Mouse (Mus musculus) hindbrain, embryonic 11.5 days (tissue): ENCODE data around the gene Tasp1. TPM values are rescaled to one million over a fixed set of nuclear protein-coding genes. Genes with fewer than 3 reads are reported as not detected.

Source experiments
- ATAC-seq: fragments of 200-750 bp; cut with Nextera tagmentation; 2 replicates; pipeline ENCODE4 v1.8.0; 2017; ENCODE audit warnings: mild to moderate bottlenecking, moderate TSS enrichment, moderate library complexity; ENCODE audit not compliant: low FRiP score
- DNase-seq: peaks from one replicate; pipeline ENCODE4 v3.0.0-alpha.2; 2015; ENCODE audit warnings: low spot score
- H3K27ac ChIP-seq: fragments of 300-500 bp; sonication (generic); 2 replicates; pipeline ENCODE4 v1.5.1; 2014; ENCODE audit warnings: mild to moderate bottlenecking, low read depth, low read length
- H3K27me3 ChIP-seq: fragments of 300-500 bp; sonication (generic); 2 replicates; pipeline ENCODE4 v1.6.1; 2014; ENCODE audit warnings: mild to moderate bottlenecking, low read length, moderate library complexity, mixed read lengths; ENCODE audit not compliant: control insufficient read depth, insufficient read depth
- H3K36me3 ChIP-seq: fragments of 300-500 bp; sonication (generic); 2 replicates; pipeline ENCODE4 v1.6.1; 2014; ENCODE audit warnings: mild to moderate bottlenecking, low read length, moderate library complexity, mixed read lengths; ENCODE audit not compliant: control insufficient read depth, insufficient read depth
- H3K4me1 ChIP-seq: fragments of 300-500 bp; sonication (generic); replicated peaks from 2 replicates; pipeline ENCODE4 v1.6.1; 2014; ENCODE audit warnings: low read length, mixed read lengths; ENCODE audit not compliant: control insufficient read depth, insufficient read depth
- H3K4me2 ChIP-seq: fragments of 300-500 bp; sonication (generic); replicated peaks from 2 replicates; pipeline ENCODE4 v1.6.1; 2014; ENCODE audit warnings: mild to moderate bottlenecking, low read depth, low read length
- H3K4me3 ChIP-seq: fragments of 300-500 bp; sonication (generic); 2 replicates; pipeline ENCODE4 v1.5.1; 2014; ENCODE audit warnings: low read depth, low read length
- H3K9ac ChIP-seq: fragments of 300-500 bp; sonication (generic); 2 replicates; pipeline ENCODE4 v1.6.1; 2014; ENCODE audit warnings: low read depth, low read length
- H3K9me3 ChIP-seq: fragments of 300-500 bp; sonication (generic); 2 replicates; pipeline ENCODE4 v1.6.1; 2016; ENCODE audit warnings: low read length; ENCODE audit not compliant: control insufficient read depth
- WGBS: fragments of 180-500 bp; shearing (Covaris S2); extraction: QIAGEN DNeasy Blood & Tissue Kit; methylation state at CpG from one replicate; pipeline ENCODE4 v1.1.7; 2014; 5-methylcytosine and 5-hydroxymethylcytosine counted together
- polyA plus RNA-seq: library from polyadenylated mRNA; unstranded; fragments of >200 nt; fragmentation: Nextera tagmentation; extraction: Ambion mirVana; gene quantifications from 2 replicates; pipeline ENCODE4 v1.2.1, GENCODE M21; 2014

The Tasp1 gene
- 17.1 and 18.9 TPM in 2 replicates for polyA plus RNA-seq

DNA sequence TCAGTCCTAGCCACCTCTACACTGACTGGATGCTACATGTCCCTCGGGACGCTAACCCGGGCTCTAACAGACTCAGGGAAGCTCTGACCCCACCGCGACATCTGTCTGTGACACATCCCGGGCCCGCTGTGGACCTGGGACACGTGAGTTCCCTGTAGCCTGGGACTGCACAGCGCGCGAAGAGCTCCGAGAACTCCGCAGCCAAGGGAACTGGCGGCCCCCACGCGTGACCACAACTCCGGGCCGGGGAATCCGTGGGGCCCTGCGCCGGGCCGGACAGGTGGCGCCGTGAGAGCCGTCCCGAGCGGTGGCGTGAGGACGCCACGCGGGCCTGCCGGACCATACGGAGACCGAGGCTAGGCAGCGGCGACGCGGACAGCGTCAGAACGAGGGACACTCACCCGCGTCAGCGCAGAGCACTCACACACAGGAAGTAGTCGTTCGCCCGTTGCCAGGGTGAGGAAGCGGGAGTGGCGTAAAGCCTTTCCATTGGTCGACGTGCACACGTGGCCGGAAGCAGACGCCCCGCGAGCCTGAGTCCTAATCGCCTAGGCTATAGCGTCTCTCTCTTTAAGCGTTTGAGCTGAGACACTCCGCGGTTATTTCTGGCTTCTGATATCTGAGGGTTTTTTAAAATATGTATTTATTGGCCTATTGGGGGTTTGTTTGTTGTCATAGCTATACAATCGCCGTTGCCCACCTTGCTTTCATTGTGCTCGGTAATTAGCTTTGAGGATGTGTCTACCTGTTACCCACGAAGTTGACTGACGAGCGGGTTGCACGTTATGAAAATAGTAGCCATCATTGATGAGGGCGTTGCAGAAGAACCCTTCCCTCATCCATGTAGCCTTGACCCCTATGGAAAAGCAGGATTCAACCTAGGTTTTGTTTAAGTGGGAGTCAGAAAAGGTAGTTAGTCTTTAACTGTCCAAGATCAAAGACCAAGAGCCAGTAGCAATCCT lies at the start of gene Tasp1:
TSS of gene Tasp1 (minus strand) at position 453 of the 962 bp plus-strand sequence.
- Histone ChIP-seq H3K9me3 (no peaks in the 10 kb centered on the region), H3K4me3 (peak within 1 kb of the TSS; percentile 74), H3K4me1 (no peaks in the 10 kb centered on the region), H3K4me2 (peak within 1 kb of the TSS; percentile 72), H3K27me3 (no peaks in the 10 kb centered on the region), H3K9ac (peak within 1 kb of the TSS; percentile 76), H3K27ac (peak within 1 kb of the TSS; percentile 79), H3K36me3 (no peaks in the 10 kb centered on the region)
- WGBS: 3% methylated on average over 68 of the region's 68 CpGs
- DNase-seq (peak; percentile 94), ATAC-seq (peak; percentile 100)

DNA sequence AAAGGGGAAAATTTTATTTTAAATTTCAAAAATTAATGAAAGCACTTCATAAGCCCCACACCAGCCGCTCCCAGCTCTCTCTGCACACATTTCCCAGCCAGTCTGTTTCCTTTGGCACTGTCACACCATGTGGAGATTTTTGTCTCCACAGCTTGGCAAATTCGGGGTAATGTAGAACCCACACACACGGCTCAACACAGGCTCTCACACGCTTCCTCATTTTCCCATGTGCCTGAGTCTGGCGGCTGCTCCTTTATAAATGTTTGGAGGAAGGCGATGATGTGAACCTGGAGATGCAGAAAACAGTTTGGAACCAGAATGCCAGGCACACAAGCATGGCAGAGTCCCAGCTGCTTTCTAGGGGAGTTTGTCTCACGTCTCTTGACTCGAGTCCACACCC lies 47.2 kb upstream of the Tasp1 start:
- Histone ChIP-seq H3K4me1 (no peaks in the 10 kb centered on the region), H3K27ac (no peak overlapping the region), H3K4me3 (no peak overlapping the region), H3K9ac (no peak overlapping the region), H3K9me3 (no peaks in the 10 kb centered on the region), H3K27me3 (no peaks in the 10 kb centered on the region), H3K4me2 (no peak overlapping the region), H3K36me3 (no peaks in the 10 kb centered on the region)
- no peak for DNase-seq
- ATAC-seq: no peak
- 92% methylated on average over 8 of the region's 8 CpGs for WGBS

DNA sequence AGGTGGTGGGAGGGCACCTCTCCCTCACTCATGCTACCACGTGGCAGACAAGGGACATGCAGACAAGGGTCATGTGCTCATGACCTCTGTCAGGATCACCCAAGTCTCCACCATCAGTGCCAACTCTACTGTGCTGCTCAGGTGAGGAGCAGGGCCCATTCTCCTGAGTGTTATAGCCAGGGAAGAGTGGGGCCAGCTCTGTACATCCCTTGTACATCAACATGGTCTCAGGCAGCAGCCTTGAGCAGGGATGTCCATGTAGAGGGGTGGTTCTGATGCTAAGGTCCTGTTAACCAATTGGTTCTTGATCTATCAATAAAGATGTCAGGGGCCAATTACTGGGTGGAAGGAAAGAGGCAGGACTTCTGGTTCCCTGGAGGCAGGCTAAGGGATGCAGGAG lies 42.3 kb upstream of the Tasp1 start:
- no peak for ATAC-seq
- DNase-seq: no peak
- H3K36me3 ChIP-seq: no peaks in the 10 kb centered on the region
- no peaks in the 10 kb centered on the region for H3K9me3 ChIP-seq
- no peak overlapping the region for H3K4me2 ChIP-seq
- H3K4me1 ChIP-seq: no peaks in the 10 kb centered on the region
- H3K27ac ChIP-seq: no peak overlapping the region
- WGBS: 48% methylated on average over 1 of the region's 1 CpGs
- no peaks in the 10 kb centered on the region for H3K27me3 ChIP-seq
- H3K9ac ChIP-seq: no peak overlapping the region
- H3K4me3 ChIP-seq: no peak overlapping the region

DNA sequence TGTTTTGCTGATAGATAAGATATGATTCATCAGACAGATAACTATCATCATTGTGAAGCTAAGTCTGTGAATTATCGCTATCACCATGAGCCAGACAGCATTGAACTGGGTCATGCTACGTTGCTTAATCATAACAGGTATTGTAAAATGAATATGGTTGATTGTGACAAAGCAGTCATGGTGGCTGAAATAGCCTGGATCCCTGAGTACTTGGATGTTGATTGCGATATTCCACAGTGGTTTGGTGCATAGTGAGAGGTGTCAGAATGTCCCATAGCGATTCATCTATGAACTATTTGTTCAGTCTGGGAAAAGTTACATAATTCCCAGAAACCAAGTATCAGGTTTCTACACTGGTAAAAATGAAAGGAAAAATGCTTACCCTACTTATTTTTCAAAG lies 41.0 kb upstream of the Tasp1 start:
- WGBS: 90% methylated on average over 4 of the region's 4 CpGs
- Histone ChIP-seq H3K4me1 (no peaks in the 10 kb centered on the region), H3K36me3 (no peaks in the 10 kb centered on the region), H3K4me2 (no peak overlapping the region), H3K27me3 (no peaks in the 10 kb centered on the region), H3K4me3 (no peak overlapping the region), H3K27ac (no peak overlapping the region), H3K9ac (no peak overlapping the region), H3K9me3 (no peaks in the 10 kb centered on the region)
- no peak for DNase-seq
- ATAC-seq: no peak

DNA sequence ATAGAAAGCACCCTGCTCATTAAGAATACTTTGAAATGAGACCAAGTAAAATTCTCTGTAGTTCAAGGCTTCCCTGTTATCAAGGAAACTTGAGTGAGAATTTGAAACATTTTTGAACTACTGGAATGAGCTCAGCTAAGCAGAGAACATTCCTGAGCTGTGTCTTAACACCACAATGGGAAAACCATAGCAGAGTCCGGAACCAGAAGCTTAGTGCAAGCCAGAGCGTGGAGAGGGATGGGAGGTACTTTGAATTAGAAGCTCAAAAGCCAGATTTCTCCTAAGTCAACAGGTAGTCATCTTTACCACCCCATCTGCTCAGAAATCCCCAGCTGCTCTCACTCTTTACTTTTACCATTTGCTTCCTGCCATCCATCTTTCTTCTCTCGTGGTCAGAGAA lies 38.3 kb upstream of the Tasp1 start:
- Histone ChIP-seq H3K4me1 (no peaks in the 10 kb centered on the region), H3K36me3 (no peaks in the 10 kb centered on the region), H3K27me3 (no peaks in the 10 kb centered on the region), H3K4me3 (no peak overlapping the region), H3K4me2 (no peak overlapping the region), H3K27ac (no peak overlapping the region), H3K9me3 (no peaks in the 10 kb centered on the region), H3K9ac (no peak overlapping the region)
- ATAC-seq: no peak
- 77% methylated on average over 3 of the region's 3 CpGs for WGBS
- no peak for DNase-seq

DNA sequence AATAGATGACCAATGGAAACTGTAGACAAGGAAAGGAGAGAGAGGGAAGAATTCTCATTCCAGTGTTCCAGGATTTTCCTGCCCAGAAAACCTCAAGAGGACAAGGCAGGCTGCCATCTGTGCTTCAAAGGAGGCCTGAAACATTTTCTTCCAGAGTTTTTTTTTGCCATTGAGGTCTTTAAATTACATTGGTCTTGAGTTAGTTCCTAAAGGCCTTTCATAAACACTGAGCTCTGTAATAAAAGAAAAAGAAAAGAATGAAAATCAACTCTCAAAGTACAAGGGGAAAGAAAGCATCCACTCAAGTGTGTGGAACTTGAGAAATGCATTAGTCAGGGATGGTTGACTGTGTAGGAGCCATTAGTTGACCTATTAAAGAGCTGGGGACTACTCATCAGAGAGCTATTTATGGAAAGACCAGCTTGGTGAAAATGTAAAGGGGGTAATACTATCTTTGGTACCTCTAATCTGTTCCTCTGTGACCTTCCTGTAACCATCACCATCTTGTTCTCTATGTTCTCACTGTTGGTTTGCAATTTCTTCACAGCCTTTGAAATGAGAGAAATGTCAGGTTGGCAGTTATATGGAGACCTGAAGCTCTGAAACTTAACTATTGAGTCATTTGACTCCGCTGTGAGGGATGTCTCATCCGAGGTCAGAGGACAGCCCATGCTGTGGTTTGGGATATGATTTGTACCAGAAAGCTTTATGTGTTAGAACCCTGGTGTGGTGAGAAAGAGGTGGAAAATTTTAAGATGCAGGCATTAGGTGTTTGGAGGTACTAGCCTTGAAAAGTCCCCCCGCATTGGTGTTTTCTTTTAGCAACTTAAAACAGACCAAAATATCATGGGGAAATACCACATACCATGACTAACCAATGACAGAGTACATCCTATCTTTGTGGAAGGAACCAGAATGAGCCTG lies 34.2 kb upstream of the Tasp1 start:
- Histone ChIP-seq H3K9me3 (no peaks in the 10 kb centered on the region), H3K4me1 (no peaks in the 10 kb centered on the region), H3K4me2 (no peak overlapping the region), H3K27me3 (no peaks in the 10 kb centered on the region), H3K27ac (no peak overlapping the region), H3K4me3 (no peak overlapping the region), H3K36me3 (no peaks in the 10 kb centered on the region), H3K9ac (no peak overlapping the region)
- whole genome bisulfite sequencing: 84% methylated on average over 3 of the region's 3 CpGs
- DNase-seq (no peak), ATAC-seq (no peak)

DNA sequence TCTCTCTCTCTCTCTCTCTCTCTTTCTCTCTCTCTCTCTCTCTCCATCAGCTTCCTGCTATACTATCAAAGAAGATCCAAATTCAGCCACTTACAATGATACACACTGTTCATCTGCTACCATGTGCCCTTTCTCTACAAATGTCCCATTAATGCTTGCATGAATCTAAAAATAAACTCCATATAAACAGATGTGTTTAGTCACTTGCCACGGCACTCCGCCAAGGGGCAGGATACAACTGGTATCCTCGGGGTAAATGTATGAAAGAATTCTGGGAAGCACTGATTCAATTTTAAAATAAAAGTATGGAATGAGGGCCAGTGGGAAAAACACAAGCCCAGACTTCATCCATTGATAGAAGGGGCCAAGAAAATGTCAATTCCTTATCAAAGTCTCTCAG lies 33.4 kb upstream of the Tasp1 start:
- DNase-seq (no peak), ATAC-seq (no peak)
- no peak overlapping the region for H3K4me3 ChIP-seq
- H3K9ac ChIP-seq: no peak overlapping the region
- H3K27ac ChIP-seq: no peak overlapping the region
- no peaks in the 10 kb centered on the region for H3K36me3 ChIP-seq
- no peak overlapping the region for H3K4me2 ChIP-seq
- no peaks in the 10 kb centered on the region for H3K27me3 ChIP-seq
- WGBS: 93% methylated on average over 3 of the region's 3 CpGs
- H3K9me3 ChIP-seq: no peaks in the 10 kb centered on the region
- no peaks in the 10 kb centered on the region for H3K4me1 ChIP-seq

DNA sequence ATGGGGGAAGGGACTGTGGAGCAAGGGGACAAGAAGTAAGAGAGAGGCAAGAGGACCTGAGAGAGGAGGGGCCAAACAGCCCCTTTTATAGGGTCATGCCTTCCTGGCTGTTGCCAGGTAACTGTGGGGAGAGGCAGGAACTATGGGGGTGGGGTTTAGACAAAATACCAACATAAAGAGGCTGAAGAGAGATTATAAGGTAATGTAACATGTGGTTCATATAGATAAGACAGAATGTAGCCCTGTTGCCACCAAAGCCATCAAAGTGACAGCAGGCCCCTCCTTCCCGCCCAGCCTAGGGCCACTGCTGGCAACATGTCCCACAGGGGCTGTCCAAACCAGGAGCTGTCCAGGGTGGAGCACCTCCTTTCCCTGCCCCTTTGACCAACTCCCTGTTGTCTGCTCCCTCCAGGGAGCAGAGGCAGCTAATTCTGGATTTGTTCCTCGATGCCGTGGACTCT lies 30.6 kb upstream of the Tasp1 start:
- Histone ChIP-seq H3K4me1 (no peaks in the 10 kb centered on the region), H3K36me3 (no peaks in the 10 kb centered on the region), H3K4me3 (no peak overlapping the region), H3K9me3 (no peaks in the 10 kb centered on the region), H3K9ac (no peak overlapping the region), H3K4me2 (no peak overlapping the region), H3K27me3 (no peaks in the 10 kb centered on the region), H3K27ac (no peak overlapping the region)
- DNase-seq: no peak
- WGBS: 70% methylated on average over 3 of the region's 3 CpGs
- peak; percentile 58 for ATAC-seq
